Mouse (Mus musculus): ENCODE data around the gene Zc3hc1. TPM values are rescaled to one million over a fixed set of nuclear protein-coding genes. Genes with fewer than 3 reads are reported as not detected.
A peak's percentile ranks its signal among the peaks of the same experiment; 100 is the strongest.
"Not testable (repeated sequence)": the region's sequence is repeated elsewhere in the genome, so short reads cannot be mapped to it uniquely, and the experiment has no call there.

Gene Zc3hc1
- 10 to 100 TPM; 15.1 to 16.1 TPM for total RNA-seq (2021)

- DNase-seq (ENCODE audit: low spot score) = peak; percentile 38
- intact Hi-C loops (cut with DNase I) = no loop called here
Observed at GRCm38 (mm10) chr6:30390714-30391697, at the start of gene Zc3hc1. TSS of gene Zc3hc1 (minus strand) at chr6:30391028.

GRCm38 (mm10) chr6:30439576-30439975 lies 48.7 kb upstream of the Zc3hc1 start:
- DNase-seq (ENCODE audit: low spot score) = no peak
- intact Hi-C loops (cut with DNase I) = no loop called here

GRCm38 (mm10) chr6:30437054-30437453 lies 46.2 kb upstream of the Zc3hc1 start:
- intact Hi-C loops (cut with DNase I) = no loop called here
- no peak for DNase-seq (ENCODE audit: low spot score)

- intact Hi-C loops (cut with DNase I) = no loop called here
- DNase-seq (ENCODE audit: low spot score) = no peak
Observed at GRCm38 (mm10) chr6:30436476-30436875, 45.6 kb upstream of the Zc3hc1 start.

GRCm38 (mm10) chr6:30432461-30433192 lies 41.8 kb upstream of the Zc3hc1 start:
- DNase-seq (ENCODE audit: low spot score) = no peak
- intact Hi-C loops (cut with DNase I) = no loop called here

GRCm38 (mm10) chr6:30416801-30417200 lies 26.0 kb upstream of the Zc3hc1 start:
- intact Hi-C loops (cut with DNase I) = no loop called here
- DNase-seq (ENCODE audit: low spot score) = no peak

GRCm38 (mm10) chr6:30416126-30416525 lies 25.3 kb upstream of the Zc3hc1 start:
- intact Hi-C loops (cut with DNase I) = no loop called here
- DNase-seq (ENCODE audit: low spot score) = no peak

- no peak for DNase-seq (ENCODE audit: low spot score)
- intact Hi-C loops (cut with DNase I) = no loop called here
Observed at GRCm38 (mm10) chr6:30411311-30411710, 20.5 kb upstream of the Zc3hc1 start.

GRCm38 (mm10) chr6:30409399-30410093 lies 18.7 kb upstream of the Zc3hc1 start:
- DNase-seq (ENCODE audit: low spot score) = no peak
- intact Hi-C loops (cut with DNase I) = loop anchor here (1.0 kb wide), 1 partner anchor 56 kb away; no protein-coding TSS in a partner anchor

- no peak for DNase-seq (ENCODE audit: low spot score)
- intact Hi-C loops (cut with DNase I) = no loop called here
Observed at GRCm38 (mm10) chr6:30408276-30408675, 17.4 kb upstream of the Zc3hc1 start.

- intact Hi-C loops (cut with DNase I) = loop anchor here (5.0 kb wide), 2 partner anchors 578 to 628 kb away; no protein-coding TSS in a partner anchor
- DNase-seq (ENCODE audit: low spot score) = no peak
Observed at GRCm38 (mm10) chr6:30404671-30405070, 13.8 kb upstream of the Zc3hc1 start.

GRCm38 (mm10) chr6:30403465-30403864 lies 12.6 kb upstream of the Zc3hc1 start:
- peak; percentile 16 for DNase-seq (ENCODE audit: low spot score)
- intact Hi-C loops (cut with DNase I) = loop anchor here (1.0 to 5.0 kb wide), 3 partner anchors 57 to 629 kb away; no protein-coding TSS in a partner anchor

- intact Hi-C loops (cut with DNase I) = loop anchor here (5.0 kb wide), 2 partner anchors 580 to 630 kb away; no protein-coding TSS in a partner anchor
- DNase-seq (ENCODE audit: low spot score) = no peak
Observed at GRCm38 (mm10) chr6:30402091-30402491, 11.3 kb upstream of the Zc3hc1 start.

GRCm38 (mm10) chr6:30401308-30402015 lies 10.6 kb upstream of the Zc3hc1 start, which contains the start of gene Klhdc10:
TSS of gene Klhdc10 (plus strand) at chr6:30401868.
- DNase-seq (ENCODE audit: low spot score) = peak; percentile 100
- intact Hi-C loops (cut with DNase I) = loop anchor here (5.0 kb wide), 2 partner anchors 581 to 631 kb away; no protein-coding TSS in a partner anchor

GRCm38 (mm10) chr6:30400716-30401115 lies 9.9 kb upstream of the Zc3hc1 start:
- no peak for DNase-seq (ENCODE audit: low spot score)
- intact Hi-C loops (cut with DNase I) = loop anchor here (5.0 kb wide), 2 partner anchors 582 to 632 kb away; no protein-coding TSS in a partner anchor

- DNase-seq (ENCODE audit: low spot score) = no peak
- intact Hi-C loops (cut with DNase I) = loop anchor here (5.0 kb wide), 2 partner anchors 582 to 632 kb away; no protein-coding TSS in a partner anchor
Observed at GRCm38 (mm10) chr6:30400146-30400545, 9.3 kb upstream of the Zc3hc1 start.

GRCm38 (mm10) chr6:30391996-30392395 lies 1.2 kb upstream of the Zc3hc1 start:
- intact Hi-C loops (cut with DNase I) = no loop called here
- no peak for DNase-seq (ENCODE audit: low spot score)

GRCm38 (mm10) chr6:30390271-30390670 lies 557 bp downstream of the Zc3hc1 start:
- intact Hi-C loops (cut with DNase I); DNase-seq (ENCODE audit: low spot score): not testable (repeated sequence)

- DNase-seq (ENCODE audit: low spot score) = no peak
- intact Hi-C loops (cut with DNase I) = no loop called here
Observed at GRCm38 (mm10) chr6:30381116-30381515, 9.7 kb downstream of the Zc3hc1 start.

Data from heart, postnatal 25 days (tissue).